Mouse (Mus musculus) liver, embryonic 15.5 days (tissue): ENCODE data around the gene Mtln. TPM values are rescaled to one million over a fixed set of nuclear protein-coding genes. Genes with fewer than 3 reads are reported as not detected.

Source experiments
- ATAC-seq: fragments of 200-750 bp; cut with Nextera tagmentation; 2 replicates; pipeline ENCODE4 v1.8.0; 2017; ENCODE audit warnings: moderate number of reproducible peaks, mild to moderate bottlenecking, moderate library complexity; ENCODE audit not compliant: insufficient read depth
- H3K27ac ChIP-seq: fragments of 300-500 bp; sonication (generic); replicated peaks from 2 replicates; pipeline ENCODE4 v1.5.1; 2015; ENCODE audit warnings: mild to moderate bottlenecking, inconsistent platforms
- H3K27me3 ChIP-seq: fragments of 300-500 bp; sonication (generic); 2 replicates; pipeline ENCODE4 v1.6.1; 2015; ENCODE audit warnings: mild to moderate bottlenecking, inconsistent platforms
- H3K36me3 ChIP-seq: fragments of 300-500 bp; sonication (generic); replicated peaks from 2 replicates; pipeline ENCODE4 v1.6.1; 2015; ENCODE audit warnings: moderate library complexity, mild to moderate bottlenecking, inconsistent platforms
- H3K4me1 ChIP-seq: fragments of 300-500 bp; sonication (generic); replicated peaks from 2 replicates; pipeline ENCODE4 v1.6.1; 2015; ENCODE audit warnings: inconsistent platforms
- H3K4me2 ChIP-seq: fragments of 300-500 bp; sonication (generic); 2 replicates; pipeline ENCODE4 v1.6.1; 2015; ENCODE audit warnings: moderate library complexity, mild to moderate bottlenecking, inconsistent platforms
- H3K4me3 ChIP-seq: fragments of 300-500 bp; sonication (generic); replicated peaks from 2 replicates; pipeline ENCODE4 v1.5.1; 2015; ENCODE audit warnings: mild to moderate bottlenecking, inconsistent platforms
- H3K9ac ChIP-seq: fragments of 300-500 bp; sonication (generic); 2 replicates; pipeline ENCODE4 v1.6.1; 2015; ENCODE audit warnings: moderate library complexity, mild to moderate bottlenecking, inconsistent platforms
- H3K9me3 ChIP-seq: fragments of 300-500 bp; sonication (generic); replicated peaks from 2 replicates; pipeline ENCODE4 v1.6.1; 2016; ENCODE audit warnings: inconsistent platforms
- WGBS: fragments of 180-500 bp; shearing (Covaris S2); methylation state at CpG from one replicate; pipeline ENCODE4 v1.1.7; 2015; ENCODE audit warnings: mixed read lengths; ENCODE audit not compliant: insufficient replicate concordance; 5-methylcytosine and 5-hydroxymethylcytosine counted together
- polyA plus RNA-seq: library from polyadenylated mRNA; unstranded; fragments of >200 nt; fragmentation: Nextera tagmentation; extraction: Ambion mirVana; gene quantifications from 2 replicates; pipeline ENCODE4 v1.2.1, GENCODE M21; 2015

The Mtln gene
- polyA plus RNA-seq, 1 experiment from 2014 or later = 16.6 TPM

GRCm38 (mm10) chr2:127751849-127752610 lies 40.3 kb downstream of the Mtln start:
- Histone ChIP-seq H3K4me3 (no peak overlapping the region), H3K4me2 (no peak overlapping the region), H3K4me1 (no peaks in the 10 kb centered on the region), H3K36me3 (no peaks in the 10 kb centered on the region), H3K27ac (no peak overlapping the region), H3K9me3 (no peaks in the 10 kb centered on the region), H3K27me3 (no peaks in the 10 kb centered on the region), H3K9ac (no peak overlapping the region)
- ATAC-seq = no peak
- WGBS = 64% methylated on average over 11 of the region's 11 CpGs

GRCm38 (mm10) chr2:127749376-127749775 lies 42.9 kb downstream of the Mtln start:
- Histone ChIP-seq H3K4me3 (no peak overlapping the region), H3K9me3 (no peaks in the 10 kb centered on the region), H3K9ac (no peak overlapping the region), H3K27ac (no peak overlapping the region), H3K4me1 (no peaks in the 10 kb centered on the region), H3K4me2 (no peak overlapping the region), H3K27me3 (no peaks in the 10 kb centered on the region), H3K36me3 (no peaks in the 10 kb centered on the region)
- 48% methylated on average over 1 of the region's 1 CpGs for WGBS
- no peak for ATAC-seq

- Histone ChIP-seq H3K36me3 (no peaks in the 10 kb centered on the region), H3K27ac (no peak overlapping the region), H3K4me3 (no peak overlapping the region), H3K4me1 (no peaks in the 10 kb centered on the region), H3K27me3 (no peaks in the 10 kb centered on the region), H3K9me3 (no peaks in the 10 kb centered on the region), H3K4me2 (no peak overlapping the region), H3K9ac (no peak overlapping the region)
- ATAC-seq = no peak
- 65% methylated on average over 7 of the region's 7 CpGs for WGBS
These were observed 44.0 kb downstream of the Mtln start for GRCm38 (mm10) chr2:127748316-127748715.

- H3K9me3 ChIP-seq = no peaks in the 10 kb centered on the region
- no peak for ATAC-seq
- no peak overlapping the region for H3K4me3 ChIP-seq
- H3K9ac ChIP-seq = no peak overlapping the region
- no peaks in the 10 kb centered on the region for H3K36me3 ChIP-seq
- 69% methylated on average over 3 of the region's 3 CpGs for WGBS
- no peaks in the 10 kb centered on the region for H3K27me3 ChIP-seq
- no peak overlapping the region for H3K27ac ChIP-seq
- no peaks in the 10 kb centered on the region for H3K4me1 ChIP-seq
- no peak overlapping the region for H3K4me2 ChIP-seq
These were observed 49.7 kb downstream of the Mtln start for GRCm38 (mm10) chr2:127742637-127743036.

Other genes with a start within 250 kb of the Mtln start
- 0.74 and 0.96 TPM in 2 replicates for gene Zfp661, start 205.4 kb downstream of the Mtln start, polyA plus RNA-seq
- gene Mrps5, start 205.3 kb downstream of the Mtln start, polyA plus RNA-seq = 60.2 and 70.5 TPM in 2 replicates
- 0.03 and 0.31 TPM in 2 replicates for gene Mal, start 135.8 kb downstream of the Mtln start, polyA plus RNA-seq
- 0.09 and 0.13 TPM in 2 replicates for gene Mall, start 62.6 kb downstream of the Mtln start, polyA plus RNA-seq
- 3.7 and 4.6 TPM in 2 replicates for gene Nphp1, start 3.6 kb downstream of the Mtln start, polyA plus RNA-seq
- 29.5 and 31.3 TPM in 2 replicates for gene Bub1, start 39.4 kb upstream of the Mtln start, polyA plus RNA-seq
- not detected in 2 replicates for gene Acoxl, start 46.4 kb upstream of the Mtln start, polyA plus RNA-seq